ENCODE assay signal across 27 mouse cellular contexts in the genomic region with DNA sequence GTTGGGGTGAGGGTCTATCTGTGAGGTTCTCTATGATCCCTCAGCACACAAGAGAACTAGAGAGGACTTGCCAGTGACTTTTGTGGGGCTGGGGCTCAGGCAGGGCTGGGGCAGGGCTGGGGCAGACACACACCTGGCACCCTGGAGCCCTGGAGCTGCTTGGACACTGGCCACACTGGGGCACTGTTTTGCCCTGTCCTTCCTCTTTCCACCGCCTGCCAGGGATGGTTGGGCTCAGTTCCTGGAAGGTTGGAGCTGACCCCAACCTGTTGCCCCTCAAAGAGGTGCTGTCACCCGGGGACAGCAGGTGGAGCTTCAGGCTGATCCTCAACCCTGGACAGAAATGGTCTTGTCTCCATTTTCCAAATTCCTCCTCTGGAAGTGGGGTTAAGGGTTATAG. TPM values are rescaled to one million over a fixed set of nuclear protein-coding genes. Genes with fewer than 3 reads are reported as not detected.
DNase-seq lines count a peak whose midpoint lies in the region; ATAC-seq and TF ChIP-seq lines count a peak whose summit lies in the region.
"Had no signal": no experiment of that assay in that cellular context is flagged by ENCODE, and none has a peak within 500 bp of the region (broad histone marks: within the 10 kb centered on the region; RNA-seq: fewer than 3 reads in every experiment).

No protein-coding gene starts in this region.

- no peak for TF ChIP-seq POLR2A in limb, embryonic 14.5 days (IDR thresholded peaks at IDR 0.05; ENCODE audit: borderline replicate concordance, extremely low read depth, insufficient read depth, insufficient read length)

- peak overlapping the region; percentile 62 for H3K27ac ChIP-seq in forebrain, embryonic 10.5 days
- no peak overlapping the region for H3K27ac ChIP-seq in forebrain, embryonic 12.5 days
- H3K27ac ChIP-seq in limb, embryonic 13.5 days: peak overlapping the region; percentile 44; the same call in 1 of the 2 replicates
- H3K27ac ChIP-seq in limb, embryonic 10.5 days: no peak overlapping the region
- H3K27ac ChIP-seq in limb, embryonic 14.5 days (replicated peaks; ENCODE audit: low read depth, low read length): peak overlapping the region; percentile 28
- H3K27ac ChIP-seq: embryonic facial prominence, embryonic 15.5 days; liver, embryonic 12.5 days; stomach, embryonic 15.5 days had no signal

- WGBS in forebrain, embryonic 10.5 days: 46% methylated on average over 2 of the region's 2 CpGs
- 61% methylated on average over 2 of the region's 2 CpGs for WGBS in forebrain, embryonic 12.5 days
- 30% methylated on average over 2 of the region's 2 CpGs for WGBS in limb, embryonic 13.5 days
- 49% methylated on average over 2 of the region's 2 CpGs for WGBS in limb, embryonic 10.5 days
- 30% methylated on average over 2 of the region's 2 CpGs for WGBS in limb, embryonic 14.5 days

- H3K9ac ChIP-seq in forebrain, embryonic 12.5 days: no peak overlapping the region
- no peak overlapping the region for H3K9ac ChIP-seq in limb, embryonic 13.5 days
- no peak overlapping the region for H3K9ac ChIP-seq in limb, embryonic 14.5 days (ENCODE audit: low read depth, low read length, severe bottlenecking)
- H3K9ac ChIP-seq: embryonic facial prominence, embryonic 15.5 days; forebrain, postnatal 0 days; liver, embryonic 12.5 days; stomach, embryonic 15.5 days had no signal

- no peak for ATAC-seq in forebrain, embryonic 12.5 days (ENCODE audit: low FRiP score)
- no peak for ATAC-seq in limb, embryonic 13.5 days (ENCODE audit: low FRiP score, low read depth)
- ATAC-seq in limb, embryonic 14.5 days (ENCODE audit: low FRiP score, low read depth): no peak
- no peak for ATAC-seq in megakaryocyte progenitor cell, adult 5-6 weeks (replicated peaks; ENCODE audit: poor library complexity)
- ATAC-seq: liver, embryonic 12.5 days had no signal

- H3K4me2 ChIP-seq in forebrain, embryonic 12.5 days: no peak overlapping the region
- no peak overlapping the region for H3K4me2 ChIP-seq in limb, embryonic 13.5 days (replicated peaks)
- H3K4me2 ChIP-seq in limb, embryonic 14.5 days (replicated peaks; ENCODE audit: low read depth, low read length, severe bottlenecking): no peak overlapping the region
- H3K4me2 ChIP-seq: embryonic facial prominence, embryonic 15.5 days; liver, embryonic 12.5 days; stomach, embryonic 15.5 days had no signal

- no peak for DNase-seq in forebrain, embryonic 10.5 days (ENCODE audit: extremely low spot score, low spot score)
- peak; percentile 56 for DNase-seq in heart, postnatal 4 days
- no peak for DNase-seq in heart, adult 9 months (ENCODE audit: low spot score in 2 of 2)
- no peak for DNase-seq in limb, embryonic 10.5 days (ENCODE audit: low spot score)
- DNase-seq in limb, embryonic 14.5 days (ENCODE audit: low spot score): no peak
- DNase-seq: adrenal gland, postnatal 14 days; cerebellum, adult 8-10 months; cerebellum, postnatal 36 days; gastrocnemius, postnatal 14 days; heart, adult 18-20 months; kidney, adult 18-20 months; kidney, postnatal 14 days; left cerebral cortex, postnatal 4 days; lung, adult 18-20 months; thymus, adult 18-20 months; thymus, postnatal 36 days had no signal

- H3K36me3 ChIP-seq in forebrain, embryonic 10.5 days (replicated peaks): peaks cover 8% of the 10 kb centered on the region
- no peaks in the 10 kb centered on the region for H3K36me3 ChIP-seq in forebrain, embryonic 12.5 days (replicated peaks)
- H3K36me3 ChIP-seq in limb, embryonic 13.5 days: peaks cover 12% of the 10 kb centered on the region
- no peaks in the 10 kb centered on the region for H3K36me3 ChIP-seq in limb, embryonic 10.5 days
- peaks cover 17% of the 10 kb centered on the region for H3K36me3 ChIP-seq in limb, embryonic 14.5 days (ENCODE audit: control insufficient read depth, insufficient read depth, low read length)
- H3K36me3 ChIP-seq: liver, embryonic 12.5 days; stomach, embryonic 15.5 days had no signal

- no peaks in the 10 kb centered on the region for H3K9me3 ChIP-seq in forebrain, embryonic 10.5 days
- H3K9me3 ChIP-seq in forebrain, embryonic 12.5 days: no peaks in the 10 kb centered on the region
- no peaks in the 10 kb centered on the region for H3K9me3 ChIP-seq in limb, embryonic 13.5 days
- no peaks in the 10 kb centered on the region for H3K9me3 ChIP-seq in limb, embryonic 10.5 days (replicated peaks)
- no peaks in the 10 kb centered on the region for H3K9me3 ChIP-seq in limb, embryonic 14.5 days (ENCODE audit: control insufficient read depth, low read length)
- H3K9me3 ChIP-seq: embryonic facial prominence, embryonic 15.5 days; liver, embryonic 12.5 days; stomach, embryonic 15.5 days had no signal

- H3K4me3 ChIP-seq in forebrain, embryonic 10.5 days: no peak overlapping the region
- H3K4me3 ChIP-seq in forebrain, embryonic 12.5 days (replicated peaks): no peak overlapping the region
- H3K4me3 ChIP-seq in limb, embryonic 13.5 days: no peak overlapping the region
- no peak overlapping the region for H3K4me3 ChIP-seq in limb, embryonic 10.5 days
- no peak overlapping the region for H3K4me3 ChIP-seq in limb, embryonic 14.5 days (replicated peaks; ENCODE audit: low read length)
- H3K4me3 ChIP-seq: embryonic facial prominence, embryonic 15.5 days; liver, embryonic 12.5 days; stomach, embryonic 15.5 days had no signal

- peaks cover 55% of the 10 kb centered on the region for H3K27me3 ChIP-seq in forebrain, embryonic 10.5 days (ENCODE audit: poor library complexity, severe bottlenecking)
- H3K27me3 ChIP-seq in forebrain, embryonic 12.5 days: peaks cover 30% of the 10 kb centered on the region
- H3K27me3 ChIP-seq in limb, embryonic 13.5 days: peaks cover 14% of the 10 kb centered on the region; the same call in 1 of the 2 replicates
- peaks cover 29% of the 10 kb centered on the region for H3K27me3 ChIP-seq in limb, embryonic 10.5 days (ENCODE audit: low read depth, poor library complexity, severe bottlenecking)
- no peaks in the 10 kb centered on the region for H3K27me3 ChIP-seq in limb, embryonic 14.5 days (ENCODE audit: control insufficient read depth, insufficient read depth, low read length)
- H3K27me3 ChIP-seq: embryonic facial prominence, embryonic 15.5 days; stomach, embryonic 15.5 days had no signal

- H3K4me1 ChIP-seq in forebrain, embryonic 10.5 days: peaks cover 61% of the 10 kb centered on the region
- H3K4me1 ChIP-seq in forebrain, embryonic 12.5 days: peaks cover 19% of the 10 kb centered on the region
- H3K4me1 ChIP-seq in limb, embryonic 13.5 days: peaks cover 45% of the 10 kb centered on the region
- peaks cover 29% of the 10 kb centered on the region for H3K4me1 ChIP-seq in limb, embryonic 10.5 days
- H3K4me1 ChIP-seq in limb, embryonic 14.5 days (ENCODE audit: control insufficient read depth, insufficient read depth, low read length): peaks cover 14% of the 10 kb centered on the region; the same call in 1 of the 2 replicates
- H3K4me1 ChIP-seq: liver, embryonic 12.5 days; stomach, embryonic 15.5 days had no signal

RNA-seq across cellular contexts. Expression of gene Wnt9a, which starts 29.2 kb away (rescaled TPM):
- 9.9 and 10.9 TPM in 2 replicates for polyA plus RNA-seq in forebrain, embryonic 10.5 days (2016; fragmentation: Nextera tagmentation; extraction: Ambion mirVana)
- 4.9 and 5.3 TPM in 2 replicates for polyA plus RNA-seq in forebrain, embryonic 12.5 days (2016; fragmentation: Nextera tagmentation; extraction: Ambion mirVana)
- 1 to 10 TPM; 5.6 to 5.7 TPM for total RNA-seq in heart, postnatal 4 days (2021)
- polyA plus RNA-seq in limb, embryonic 13.5 days (2015; fragmentation: Nextera tagmentation; extraction: Ambion mirVana): 8.1 and 8.9 TPM in 2 replicates
- polyA plus RNA-seq in limb, embryonic 10.5 days (2016; fragmentation: Nextera tagmentation; extraction: Ambion mirVana): 1.2 and 1.8 TPM in 2 replicates
- 11.8 and 15.0 TPM in 2 replicates for polyA plus RNA-seq in limb, embryonic 14.5 days (2012; rRNA removed)
- 6.2 and 6.8 TPM in 2 replicates for polyA plus RNA-seq in limb, embryonic 14.5 days (2014; fragmentation: Nextera tagmentation; extraction: Ambion mirVana)
- total RNA-seq in megakaryocyte progenitor cell, adult 5-6 weeks (2015): not detected in 2 replicates
- total RNA-seq in megakaryocyte progenitor cell, adult 5-6 weeks (2017): not detected in 2 replicates
- total RNA-seq: neutrophil, adult 5-6 weeks had no signal

RNA-seq across cellular contexts. Expression of gene Prss38, which starts 39.5 kb away (rescaled TPM):
- polyA plus RNA-seq in forebrain, embryonic 10.5 days (2016; fragmentation: Nextera tagmentation; extraction: Ambion mirVana): not detected in 2 replicates
- not detected in 2 replicates for polyA plus RNA-seq in forebrain, embryonic 12.5 days (2016; fragmentation: Nextera tagmentation; extraction: Ambion mirVana)
- total RNA-seq in heart, postnatal 4 days (2021): not detected
- polyA plus RNA-seq in limb, embryonic 13.5 days (2015; fragmentation: Nextera tagmentation; extraction: Ambion mirVana): 0.11 TPM in 1 of 2 replicates, not detected in the other
- polyA plus RNA-seq in limb, embryonic 10.5 days (2016; fragmentation: Nextera tagmentation; extraction: Ambion mirVana): not detected in 2 replicates
- polyA plus RNA-seq in limb, embryonic 14.5 days (2012; rRNA removed): 0.13 and 0.33 TPM in 2 replicates
- not detected in 2 replicates for polyA plus RNA-seq in limb, embryonic 14.5 days (2014; fragmentation: Nextera tagmentation; extraction: Ambion mirVana)
- not detected in 2 replicates for total RNA-seq in megakaryocyte progenitor cell, adult 5-6 weeks (2015)
- total RNA-seq in megakaryocyte progenitor cell, adult 5-6 weeks (2017): not detected in 2 replicates
- total RNA-seq: adrenal gland, postnatal 14 days; forebrain, postnatal 0 days; heart, adult 18-20 months; layer of hippocampus, adult 8-10 months; left cerebral cortex, adult 18-20 months; left cerebral cortex, postnatal 4 days; neutrophil, adult 5-6 weeks had no signal
- polyA plus RNA-seq: embryonic facial prominence, embryonic 15.5 days; hindbrain, embryonic 11.5 days; liver, embryonic 12.5 days; stomach, embryonic 15.5 days had no signal

RNA-seq across cellular contexts. Expression of gene Wnt3a, which starts 45.4 kb away (rescaled TPM):
- polyA plus RNA-seq in forebrain, embryonic 10.5 days (2016; fragmentation: Nextera tagmentation; extraction: Ambion mirVana): 8.4 and 11.8 TPM in 2 replicates
- polyA plus RNA-seq in forebrain, embryonic 12.5 days (2016; fragmentation: Nextera tagmentation; extraction: Ambion mirVana): 4.9 and 6.8 TPM in 2 replicates
- total RNA-seq in heart, postnatal 4 days (2021): not detected
- 2.6 and 3.1 TPM in 2 replicates for polyA plus RNA-seq in limb, embryonic 13.5 days (2015; fragmentation: Nextera tagmentation; extraction: Ambion mirVana)
- polyA plus RNA-seq in limb, embryonic 10.5 days (2016; fragmentation: Nextera tagmentation; extraction: Ambion mirVana): 0.14 and 0.53 TPM in 2 replicates
- 1.2 TPM in 2 replicates for polyA plus RNA-seq in limb, embryonic 14.5 days (2012; rRNA removed)
- 1.3 and 1.7 TPM in 2 replicates for polyA plus RNA-seq in limb, embryonic 14.5 days (2014; fragmentation: Nextera tagmentation; extraction: Ambion mirVana)
- not detected in 2 replicates for total RNA-seq in megakaryocyte progenitor cell, adult 5-6 weeks (2015)
- total RNA-seq in megakaryocyte progenitor cell, adult 5-6 weeks (2017): not detected in 2 replicates
- total RNA-seq: adrenal gland, postnatal 14 days; gastrocnemius, postnatal 14 days; heart, adult 18-20 months; left cerebral cortex, postnatal 4 days; neutrophil, adult 5-6 weeks had no signal
- polyA plus RNA-seq: liver, embryonic 12.5 days had no signal

Comparison
In these comparisons a context has a peak if more than half of its experiments do, and no peak if none do; other contexts are left out.
1. H3K27ac ChIP-seq: peak in forebrain, embryonic 10.5 days (single experiment), limb, embryonic 13.5 days (single experiment) and limb, embryonic 14.5 days (single experiment); none in forebrain, embryonic 12.5 days (single experiment) and limb, embryonic 10.5 days (single experiment).